Mouse (Mus musculus): ENCODE data around the gene Gstp3.
"Not testable (repeated sequence)": the region's sequence is repeated elsewhere in the genome, so short reads cannot be mapped to it uniquely, and the experiment has no call there.

Gene Gstp3

DNA sequence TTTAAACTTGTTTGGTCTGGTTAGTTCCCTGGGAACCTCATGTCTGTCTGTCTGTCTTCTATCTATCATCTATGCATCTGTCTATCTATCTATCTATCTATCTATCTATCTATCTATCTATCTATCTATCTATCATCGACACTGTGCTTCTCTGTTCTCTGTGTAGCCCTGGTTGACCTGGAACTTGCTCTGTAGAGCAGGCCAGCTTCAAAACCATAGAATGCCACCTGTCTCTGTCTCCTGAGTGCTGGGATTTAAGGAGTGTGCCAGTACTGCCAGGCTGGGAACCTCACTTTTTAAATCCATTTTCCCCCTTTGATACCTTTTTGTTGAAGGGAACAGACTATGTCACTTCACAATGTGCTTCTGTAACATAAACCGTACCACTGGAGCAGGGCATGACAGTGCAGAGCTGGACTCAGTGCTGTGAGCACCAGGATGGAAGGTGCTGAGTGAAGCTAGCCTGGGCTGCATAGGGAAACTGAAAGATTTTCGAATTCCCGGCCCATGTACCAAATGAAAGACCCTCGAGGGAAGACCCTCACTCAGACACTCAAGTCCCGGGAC, 1.6 kb upstream of the Gstp3 start:
- no peak for DNase-seq (ENCODE audit: low read depth, low spot score)
- no peaks in the 10 kb centered on the region for H3K36me3 ChIP-seq (ENCODE audit: control insufficient read depth, insufficient read depth, low read length, poor library complexity, severe bottlenecking)
- no peaks in the 10 kb centered on the region for H3K27me3 ChIP-seq (ENCODE audit: control insufficient read depth, insufficient read depth, low read length, poor library complexity, severe bottlenecking)

DNA sequence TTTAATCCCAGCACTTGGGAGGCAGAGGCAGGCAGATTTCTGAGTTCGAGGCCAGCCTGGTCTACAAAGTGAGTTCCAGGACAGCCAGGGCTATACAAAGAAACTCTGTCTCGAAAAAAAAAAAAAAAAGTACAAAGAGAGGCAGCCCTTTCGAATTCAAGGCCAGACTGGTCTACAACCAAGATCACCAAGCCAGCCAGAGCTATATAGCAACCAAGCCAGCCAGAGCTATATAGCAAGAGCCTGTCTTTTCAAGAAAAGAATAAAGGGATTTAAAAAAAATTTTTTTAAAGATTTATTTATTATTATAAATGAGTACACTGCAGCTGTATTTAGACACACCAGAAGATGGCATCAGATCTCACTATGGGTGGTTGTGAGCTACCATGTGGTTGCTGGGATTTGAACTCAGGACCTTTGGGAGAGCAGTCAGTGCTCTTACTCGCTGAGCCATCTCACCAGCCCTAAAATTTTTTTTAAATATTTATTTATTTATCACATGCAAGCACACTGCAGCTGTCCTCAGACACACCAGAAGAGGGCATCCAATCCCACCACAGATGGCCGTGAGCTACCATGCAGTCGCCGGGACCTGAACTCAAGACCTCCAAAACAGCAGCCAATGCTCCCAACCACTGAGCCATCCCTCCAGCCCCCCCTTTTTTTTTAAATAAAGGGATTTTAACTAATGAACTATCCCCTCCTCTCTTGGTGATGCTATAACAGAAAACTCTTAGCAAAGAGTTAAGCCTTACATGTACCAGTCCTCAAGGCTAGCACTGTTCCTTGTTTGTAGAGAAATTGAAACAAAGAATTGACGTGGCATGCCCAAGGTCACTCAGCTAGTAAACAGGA, 902 bp upstream of the Gstp3 start:
- H3K27me3 ChIP-seq (ENCODE audit: control insufficient read depth, insufficient read depth, low read length, poor library complexity, severe bottlenecking); DNase-seq (ENCODE audit: low read depth, low spot score); H3K36me3 ChIP-seq (ENCODE audit: control insufficient read depth, insufficient read depth, low read length, poor library complexity, severe bottlenecking): not testable (repeated sequence)

DNA sequence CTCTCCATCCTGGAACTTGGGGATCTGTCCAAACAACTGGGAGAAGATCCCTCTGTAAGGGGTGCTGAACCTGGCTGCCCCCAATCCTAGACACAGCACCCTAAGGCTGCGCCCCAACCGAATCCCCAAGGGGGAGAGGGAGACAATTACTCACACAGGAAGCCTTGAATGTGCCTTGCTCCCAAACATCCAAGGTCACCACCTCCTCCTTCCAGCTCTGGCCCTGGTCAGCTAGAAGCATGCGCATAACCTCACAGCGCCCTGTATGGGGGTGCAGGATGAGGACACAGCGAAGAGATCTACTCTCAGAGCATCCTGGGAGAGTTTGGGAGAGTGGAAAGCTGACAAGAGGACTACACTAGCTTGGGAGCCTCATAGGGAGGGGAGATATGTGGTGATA, 788 bp downstream of the Gstp3 start:
- H3K27me3 ChIP-seq (ENCODE audit: control insufficient read depth, insufficient read depth, low read length, poor library complexity, severe bottlenecking) = no peaks in the 10 kb centered on the region
- H3K36me3 ChIP-seq (ENCODE audit: control insufficient read depth, insufficient read depth, low read length, poor library complexity, severe bottlenecking) = no peaks in the 10 kb centered on the region
- no peak for DNase-seq (ENCODE audit: low read depth, low spot score)

DNA sequence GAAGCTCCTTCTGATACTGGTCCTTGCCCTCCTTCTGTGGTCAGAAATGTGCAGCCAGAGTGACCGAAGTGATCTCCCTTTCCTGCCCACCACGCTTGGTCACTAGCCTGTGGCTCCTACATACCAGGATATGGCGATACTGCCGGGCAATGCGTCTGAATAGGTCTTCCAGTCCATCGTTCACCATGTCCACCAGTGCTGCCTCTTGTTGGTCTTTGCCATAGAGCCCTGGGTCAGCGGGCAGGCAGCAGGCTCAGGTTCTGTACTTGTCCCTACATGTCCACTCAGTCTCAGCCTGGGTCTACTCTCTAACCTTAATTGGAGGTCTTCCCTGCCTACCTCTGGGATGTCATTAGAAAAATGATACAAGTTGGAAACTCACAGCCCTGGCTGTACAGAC, 1.4 kb downstream of the Gstp3 start:
- no peak for DNase-seq (ENCODE audit: low read depth, low spot score)
- no peaks in the 10 kb centered on the region for H3K27me3 ChIP-seq (ENCODE audit: control insufficient read depth, insufficient read depth, low read length, poor library complexity, severe bottlenecking)
- no peaks in the 10 kb centered on the region for H3K36me3 ChIP-seq (ENCODE audit: control insufficient read depth, insufficient read depth, low read length, poor library complexity, severe bottlenecking)

DNA sequence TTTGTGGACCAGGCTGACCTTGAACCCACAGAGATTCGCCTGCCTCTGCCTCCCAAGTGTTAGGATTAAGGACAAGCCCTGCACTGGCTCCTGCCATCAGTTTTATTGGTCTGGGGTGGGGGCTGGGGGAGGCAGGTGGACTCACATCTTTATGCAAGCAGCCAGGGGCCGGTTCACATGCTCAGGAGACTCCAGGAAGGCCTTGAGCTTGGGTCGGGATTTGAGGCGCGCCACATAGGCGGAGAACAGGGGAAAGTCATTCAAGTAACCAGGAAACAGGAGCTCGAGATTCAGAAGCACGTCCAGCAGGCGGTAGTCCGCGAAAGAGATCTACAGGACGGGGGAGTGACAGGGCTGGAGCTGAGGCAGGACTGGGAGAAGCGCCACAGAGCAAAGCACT, 2.0 kb downstream of the Gstp3 start:
- no peaks in the 10 kb centered on the region for H3K36me3 ChIP-seq (ENCODE audit: control insufficient read depth, insufficient read depth, low read length, poor library complexity, severe bottlenecking)
- no peak for DNase-seq (ENCODE audit: low read depth, low spot score)
- H3K27me3 ChIP-seq (ENCODE audit: control insufficient read depth, insufficient read depth, low read length, poor library complexity, severe bottlenecking) = no peaks in the 10 kb centered on the region

DNA sequence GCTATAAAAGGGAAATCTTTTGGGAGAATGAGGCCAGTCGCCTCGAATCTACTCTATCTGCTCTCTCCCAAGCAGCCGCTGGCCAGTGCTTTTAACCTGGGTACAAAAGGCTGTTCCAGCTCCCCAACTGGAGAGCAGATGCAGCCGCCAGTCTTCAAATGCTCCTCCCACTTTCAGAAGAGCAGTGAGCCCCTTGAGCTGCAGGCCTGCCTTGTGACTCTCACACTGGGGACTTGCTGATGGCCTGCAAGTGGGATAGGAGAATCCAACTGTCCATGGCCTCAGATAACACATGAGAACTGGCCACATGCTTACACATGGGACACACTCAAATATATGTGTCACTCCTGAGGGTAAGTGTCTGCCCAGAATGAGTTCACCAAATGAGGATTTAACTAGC, 2.6 kb downstream of the Gstp3 start:
- Histone ChIP-seq H3K36me3 (ENCODE audit: control insufficient read depth, insufficient read depth, low read length, poor library complexity, severe bottlenecking) (no peaks in the 10 kb centered on the region), H3K27me3 (ENCODE audit: control insufficient read depth, insufficient read depth, low read length, poor library complexity, severe bottlenecking) (no peaks in the 10 kb centered on the region)
- no peak for DNase-seq (ENCODE audit: low read depth, low spot score)

DNA sequence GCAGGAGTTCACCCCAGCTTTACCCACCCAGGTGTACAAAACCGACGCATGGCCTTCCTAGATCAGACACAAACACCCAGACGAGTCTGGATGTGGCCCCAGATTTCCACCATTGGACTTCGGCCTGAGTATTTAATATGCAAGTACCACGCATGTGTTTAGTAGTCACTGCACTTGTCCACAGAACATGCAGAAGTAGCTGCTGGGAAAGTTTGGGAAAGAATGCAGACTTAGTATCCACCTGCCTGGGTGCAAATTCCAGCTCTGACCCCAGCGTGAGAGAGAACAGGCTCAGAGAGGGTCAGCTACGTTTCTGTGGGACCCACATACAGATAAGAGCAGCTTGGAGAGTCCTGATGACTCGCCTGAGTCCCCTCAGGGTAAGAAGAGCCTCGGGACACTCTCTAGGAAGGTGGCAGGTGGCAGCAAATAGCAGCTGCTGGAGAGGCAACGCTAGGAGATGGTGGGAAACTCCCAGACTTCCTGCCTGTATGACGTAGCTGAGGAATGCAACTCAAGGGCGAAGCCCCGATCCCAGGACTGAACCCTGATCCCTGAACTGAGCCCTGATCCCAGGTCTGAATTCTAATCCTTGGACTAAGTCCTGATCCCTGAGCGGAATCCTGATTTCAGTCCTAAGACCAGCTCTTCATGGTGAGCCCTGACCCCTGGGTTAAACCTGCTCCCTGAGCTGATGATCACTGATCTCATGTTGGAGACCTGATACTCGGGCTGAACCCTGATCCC, 3.2 kb downstream of the Gstp3 start:
- Histone ChIP-seq H3K27me3 (ENCODE audit: control insufficient read depth, insufficient read depth, low read length, poor library complexity, severe bottlenecking) (no peaks in the 10 kb centered on the region), H3K36me3 (ENCODE audit: control insufficient read depth, insufficient read depth, low read length, poor library complexity, severe bottlenecking) (no peaks in the 10 kb centered on the region)
- DNase-seq (ENCODE audit: low read depth, low spot score) = no peak

DNA sequence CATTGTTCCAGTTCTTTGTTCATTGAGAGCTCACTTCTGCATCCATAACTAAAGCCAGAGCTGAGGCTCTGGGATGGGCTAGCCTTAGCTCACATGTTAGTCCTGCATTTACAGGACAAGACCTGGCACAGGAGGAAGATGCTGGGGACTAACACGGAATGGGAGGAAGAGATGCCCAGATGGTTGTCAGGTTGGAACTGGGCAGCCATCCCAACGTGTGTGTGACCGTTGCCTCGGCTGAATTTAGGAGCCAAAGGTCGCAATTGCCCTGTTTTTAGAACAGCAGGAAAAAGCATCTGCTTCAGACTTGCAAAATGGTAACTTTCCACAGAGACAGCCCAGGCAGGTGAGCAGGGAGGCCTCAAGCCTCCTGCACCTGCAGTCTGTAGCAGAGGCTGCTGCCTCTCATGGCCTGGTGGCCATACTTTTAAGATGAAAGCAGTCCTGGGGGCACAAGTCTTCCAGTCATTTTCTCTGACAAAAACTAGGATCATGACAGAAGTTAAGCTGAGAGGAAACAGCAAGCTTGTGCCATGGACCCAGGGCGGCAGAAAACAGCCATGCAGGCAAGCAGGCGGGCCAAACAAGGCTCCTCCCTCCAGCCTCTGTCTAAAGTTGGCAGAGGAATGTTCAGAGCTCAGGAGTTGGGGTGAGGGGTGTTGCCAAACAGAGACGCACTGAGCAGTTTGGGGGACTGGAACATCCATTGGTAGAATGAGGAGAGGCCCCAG, 4.0 kb downstream of the Gstp3 start:
- no peak for DNase-seq (ENCODE audit: low read depth, low spot score)
- H3K27me3 ChIP-seq (ENCODE audit: control insufficient read depth, insufficient read depth, low read length, poor library complexity, severe bottlenecking) = no peaks in the 10 kb centered on the region
- H3K36me3 ChIP-seq (ENCODE audit: control insufficient read depth, insufficient read depth, low read length, poor library complexity, severe bottlenecking) = no peaks in the 10 kb centered on the region

DNA sequence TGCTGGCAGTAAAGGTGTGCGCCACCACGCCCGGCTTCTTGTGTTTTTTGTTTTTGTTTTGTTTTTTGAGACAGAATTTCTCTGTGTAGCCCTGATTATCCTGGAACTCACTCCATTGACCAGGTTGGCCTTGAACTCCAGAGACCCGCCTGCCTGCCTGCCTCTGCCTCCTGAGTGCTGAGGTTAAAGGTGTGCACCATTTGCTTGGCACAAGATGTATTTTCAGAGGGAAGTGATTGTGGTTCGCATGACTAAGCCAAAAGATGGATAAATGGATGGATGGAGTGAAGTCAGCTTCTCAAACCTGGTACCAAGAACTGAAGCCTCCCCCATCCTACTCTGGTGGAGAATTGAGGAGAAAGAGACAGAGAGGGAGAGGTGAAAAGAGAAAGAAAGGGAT, 4.8 kb downstream of the Gstp3 start:
- no peak for DNase-seq (ENCODE audit: low read depth, low spot score)
- H3K27me3 ChIP-seq (ENCODE audit: control insufficient read depth, insufficient read depth, low read length, poor library complexity, severe bottlenecking) = no peaks in the 10 kb centered on the region
- H3K36me3 ChIP-seq (ENCODE audit: control insufficient read depth, insufficient read depth, low read length, poor library complexity, severe bottlenecking) = no peaks in the 10 kb centered on the region

DNA sequence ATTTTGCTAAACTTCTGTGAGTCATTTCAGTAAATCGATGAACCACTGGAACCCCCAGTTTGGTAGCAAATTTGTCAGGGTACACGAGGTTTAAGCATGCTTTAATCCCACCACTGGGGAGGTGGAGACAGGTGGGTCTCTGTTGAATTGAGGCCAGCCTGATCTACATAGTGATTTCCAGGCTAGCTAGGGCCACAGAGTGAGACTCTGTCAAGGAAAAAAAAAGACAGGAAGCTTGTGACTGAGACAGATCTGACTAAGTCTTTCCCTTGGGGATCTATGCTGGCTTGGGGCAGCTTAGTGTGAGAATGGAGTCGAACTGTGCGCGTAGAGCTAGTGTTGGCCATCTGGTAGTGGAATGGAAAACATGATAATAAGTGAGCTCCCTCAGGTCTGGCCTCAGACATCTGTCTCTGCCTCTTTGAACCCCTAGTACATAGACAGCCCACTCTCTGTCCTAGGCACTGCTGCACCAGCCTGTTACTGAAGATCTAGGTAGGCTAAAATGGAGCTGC, 6.8 kb downstream of the Gstp3 start:
- H3K27me3 ChIP-seq (ENCODE audit: control insufficient read depth, insufficient read depth, low read length, poor library complexity, severe bottlenecking) = no peaks in the 10 kb centered on the region
- peak; percentile 25 for DNase-seq (ENCODE audit: low read depth, low spot score)
- H3K36me3 ChIP-seq (ENCODE audit: control insufficient read depth, insufficient read depth, low read length, poor library complexity, severe bottlenecking) = no peaks in the 10 kb centered on the region

DNA sequence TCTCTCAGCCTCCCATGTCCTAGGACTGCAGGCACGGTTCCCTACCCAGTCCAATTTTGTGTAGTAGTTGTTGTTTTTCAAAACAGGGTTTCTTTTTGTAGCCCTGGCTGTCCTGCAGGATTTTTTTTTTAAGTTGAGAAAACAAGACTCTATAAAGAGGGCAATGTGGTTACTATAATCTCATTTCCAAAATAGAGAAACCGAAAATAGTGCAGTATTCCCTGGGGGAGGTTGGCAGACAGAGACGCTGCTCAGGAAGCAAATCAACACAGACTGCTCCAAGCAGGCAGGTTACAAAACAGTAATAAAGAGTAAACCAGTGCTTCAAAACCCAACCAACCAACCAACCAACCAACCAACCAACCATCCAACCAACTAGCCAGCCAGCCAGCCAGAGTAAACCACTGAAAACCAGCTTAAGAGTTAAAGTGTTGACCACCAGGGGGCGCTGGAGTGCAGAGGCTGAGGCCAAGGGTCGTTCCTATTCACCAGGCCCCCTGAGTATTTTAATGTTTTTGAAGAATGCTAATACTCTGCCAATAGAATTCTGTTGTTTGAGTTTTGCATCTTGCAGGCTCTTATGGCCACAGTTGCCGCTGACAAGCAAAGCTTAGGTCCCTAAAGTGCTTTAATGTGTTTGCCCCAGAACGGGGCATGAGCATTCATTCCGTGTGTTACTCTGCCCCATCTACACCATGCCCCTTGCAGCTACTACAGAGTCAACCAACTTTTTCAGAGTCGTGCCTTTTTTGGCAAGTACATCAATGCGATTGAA, 7.4 kb downstream of the Gstp3 start:
- no peaks in the 10 kb centered on the region for H3K36me3 ChIP-seq (ENCODE audit: control insufficient read depth, insufficient read depth, low read length, poor library complexity, severe bottlenecking)
- DNase-seq (ENCODE audit: low read depth, low spot score) = peak; percentile 81

DNA sequence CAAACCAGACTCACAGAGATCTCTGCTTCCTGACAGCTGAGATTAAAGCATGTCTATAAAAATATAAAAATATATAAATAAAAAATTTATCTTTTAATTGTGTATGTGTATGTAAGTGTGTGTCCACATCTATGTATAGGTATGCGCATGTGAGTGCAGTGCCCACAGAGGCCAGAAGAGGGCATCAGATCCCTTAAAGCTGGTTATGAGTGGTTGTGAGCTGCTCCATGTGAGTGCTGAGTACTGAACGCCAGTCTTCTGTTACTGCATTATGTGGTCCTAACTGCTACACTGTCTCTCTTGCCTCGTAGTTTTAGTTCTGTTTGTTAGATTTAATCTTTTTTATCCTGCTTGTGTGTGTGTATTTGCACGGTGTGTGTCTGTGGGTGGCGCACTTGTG, 8.4 kb downstream of the Gstp3 start:
- peak; percentile 31 for DNase-seq (ENCODE audit: low read depth, low spot score)
- no peaks in the 10 kb centered on the region for H3K36me3 ChIP-seq (ENCODE audit: control insufficient read depth, insufficient read depth, low read length, poor library complexity, severe bottlenecking)
- no peaks in the 10 kb centered on the region for H3K27me3 ChIP-seq (ENCODE audit: control insufficient read depth, insufficient read depth, low read length, poor library complexity, severe bottlenecking)

More for the DNA sequence above, 7.4 kb downstream of the Gstp3 start:
- H3K27me3 ChIP-seq (ENCODE audit: control insufficient read depth, insufficient read depth, low read length, poor library complexity, severe bottlenecking) = no peaks in the 10 kb centered on the region

DNA sequence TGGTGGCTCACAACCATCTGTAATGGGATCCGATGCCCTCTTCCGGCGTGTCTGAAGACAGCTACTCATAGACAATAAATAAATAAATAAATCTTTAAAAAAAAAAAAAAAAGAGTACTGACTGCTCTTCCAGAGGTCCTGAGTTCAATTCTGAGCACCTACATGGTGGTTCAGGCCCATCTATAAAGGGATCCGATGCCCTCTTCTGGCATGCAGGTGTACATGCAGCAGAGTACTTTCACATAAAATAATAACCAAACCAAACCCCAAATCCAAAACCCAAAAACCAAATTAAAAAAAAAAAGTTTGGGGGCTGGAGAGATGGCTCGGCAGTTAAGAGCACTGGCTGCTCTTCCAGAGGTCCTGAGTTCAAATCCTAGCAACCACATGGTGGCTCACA, 10.3 kb downstream of the Gstp3 start:
- not testable (repeated sequence) for H3K27me3 ChIP-seq (ENCODE audit: control insufficient read depth, insufficient read depth, low read length, poor library complexity, severe bottlenecking); H3K36me3 ChIP-seq (ENCODE audit: control insufficient read depth, insufficient read depth, low read length, poor library complexity, severe bottlenecking); DNase-seq (ENCODE audit: low read depth, low spot score)

DNA sequence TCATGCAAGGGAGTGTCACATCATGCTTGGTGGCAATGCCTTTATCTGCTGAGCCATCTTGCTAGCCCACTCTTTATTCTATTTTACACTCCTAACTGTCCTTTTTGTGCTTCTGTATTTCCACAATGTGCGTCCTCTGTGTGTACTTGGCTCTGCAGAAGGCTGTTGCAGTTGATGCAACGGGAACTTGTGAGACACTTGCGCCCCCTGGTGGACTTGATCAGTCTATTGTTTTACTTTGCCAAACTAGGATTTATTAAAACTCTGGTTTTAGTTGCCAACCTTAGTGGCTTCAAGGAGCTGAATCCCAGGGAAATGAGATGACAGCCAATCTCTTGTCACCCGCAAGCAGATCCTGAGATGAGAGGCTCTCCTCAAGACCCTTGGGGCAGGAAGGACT, 11.5 kb downstream of the Gstp3 start:
- H3K36me3 ChIP-seq (ENCODE audit: control insufficient read depth, insufficient read depth, low read length, poor library complexity, severe bottlenecking) = no peaks in the 10 kb centered on the region
- DNase-seq (ENCODE audit: low read depth, low spot score) = peak; percentile 92

More for the DNA sequence above, 11.5 kb downstream of the Gstp3 start:
- no peaks in the 10 kb centered on the region for H3K27me3 ChIP-seq (ENCODE audit: control insufficient read depth, insufficient read depth, low read length, poor library complexity, severe bottlenecking)

Data from splenic B cell, adult 2 months (primary cell).